Mouse (Mus musculus): ENCODE results near the gene Scrn1. TPM values are rescaled to one million over a fixed set of nuclear protein-coding genes. Genes with fewer than 3 reads are reported as not detected.

The Scrn1 gene
- polyA plus RNA-seq, 1 experiment from 2014 or later = 135 TPM

DNA sequence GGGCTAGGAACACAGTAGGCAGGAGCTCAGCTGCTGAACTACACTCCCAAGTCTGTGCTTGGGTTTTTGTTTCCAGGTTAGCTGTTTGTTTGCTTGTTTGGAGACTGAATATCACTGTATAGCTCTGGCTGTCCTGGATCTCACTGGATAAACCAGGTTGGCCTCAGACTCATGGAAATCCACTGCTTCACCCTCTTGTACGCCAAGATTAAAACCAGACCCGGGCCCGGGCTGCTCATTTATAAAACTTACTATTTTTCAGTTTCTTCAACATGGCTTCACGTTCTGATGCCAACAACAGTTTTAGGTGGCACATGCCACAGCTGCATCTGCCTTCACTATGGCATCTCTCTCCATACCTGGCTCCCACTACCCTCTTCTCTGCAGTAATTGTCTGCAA lies 2.7 kb downstream of the Scrn1 start:
- Histone ChIP-seq H3K27ac (replicated peaks) (0 out of 2 replicates have a peak overlapping the region, but pooled peaks have one; percentile 1), H3K4me3 (peak overlapping the region; percentile 64), H3K4me1 (peaks cover 58% of the 10 kb centered on the region), H3K27me3 (no peaks in the 10 kb centered on the region), H3K36me3 (no peaks in the 10 kb centered on the region), H3K9ac (replicated peaks) (peak overlapping the region; percentile 91), H3K4me2 (replicated peaks) (peak overlapping the region; percentile 69), H3K9me3 (no peaks in the 10 kb centered on the region)
- ATAC-seq (replicated peaks) = no peak
- 73% methylated on average over 4 of the region's 4 CpGs for WGBS

DNA sequence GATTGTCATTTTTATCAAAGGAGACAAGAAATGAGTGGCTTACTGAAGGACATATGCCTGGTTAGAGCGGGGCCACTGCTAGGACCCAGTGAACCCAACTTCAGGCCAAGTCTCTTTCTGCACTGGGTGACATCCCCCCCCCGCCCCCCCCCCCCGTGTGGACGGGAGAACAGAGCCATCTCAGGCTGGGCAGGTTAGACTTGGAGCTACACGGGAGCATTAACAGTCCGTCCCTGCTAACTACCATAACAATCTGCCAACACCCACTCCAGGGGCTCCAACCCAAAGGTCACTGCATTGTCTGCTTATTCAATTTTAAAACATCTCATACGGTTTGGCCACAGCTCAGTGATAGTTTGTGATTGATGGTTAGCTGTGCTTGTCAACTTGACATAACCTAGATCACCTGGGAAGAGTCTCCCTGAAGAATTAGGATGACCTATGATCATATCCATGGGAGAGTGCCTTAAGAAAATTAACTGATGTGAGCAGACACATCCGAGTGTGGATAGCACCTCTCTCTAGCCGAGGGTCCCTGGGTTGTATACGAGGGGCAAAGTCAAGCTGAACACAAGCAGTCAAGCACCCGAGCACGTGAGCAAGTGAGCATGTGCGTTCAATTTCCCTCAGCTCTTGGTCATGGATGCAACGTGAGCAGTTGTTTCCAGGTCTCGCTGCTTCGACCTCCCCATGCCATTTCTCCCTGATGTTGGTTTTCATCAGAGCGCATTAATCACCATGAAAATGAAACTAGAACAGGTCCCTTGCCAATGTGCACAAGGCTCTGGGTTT lies 4.1 kb downstream of the Scrn1 start:
- 73% methylated on average over 17 of the region's 17 CpGs for WGBS
- no peaks in the 10 kb centered on the region for H3K9me3 ChIP-seq
- H3K4me1 ChIP-seq = peaks cover 50% of the 10 kb centered on the region
- H3K27ac ChIP-seq (replicated peaks) = no peak overlapping the region
- no peak overlapping the region for H3K4me3 ChIP-seq
- ATAC-seq (replicated peaks) = no peak
- peak overlapping the region; percentile 22; the same call in 1 of the 2 replicates for H3K4me2 ChIP-seq (replicated peaks)
- H3K36me3 ChIP-seq = no peaks in the 10 kb centered on the region
- H3K27me3 ChIP-seq = no peaks in the 10 kb centered on the region
- no peak overlapping the region for H3K9ac ChIP-seq (replicated peaks)

DNA sequence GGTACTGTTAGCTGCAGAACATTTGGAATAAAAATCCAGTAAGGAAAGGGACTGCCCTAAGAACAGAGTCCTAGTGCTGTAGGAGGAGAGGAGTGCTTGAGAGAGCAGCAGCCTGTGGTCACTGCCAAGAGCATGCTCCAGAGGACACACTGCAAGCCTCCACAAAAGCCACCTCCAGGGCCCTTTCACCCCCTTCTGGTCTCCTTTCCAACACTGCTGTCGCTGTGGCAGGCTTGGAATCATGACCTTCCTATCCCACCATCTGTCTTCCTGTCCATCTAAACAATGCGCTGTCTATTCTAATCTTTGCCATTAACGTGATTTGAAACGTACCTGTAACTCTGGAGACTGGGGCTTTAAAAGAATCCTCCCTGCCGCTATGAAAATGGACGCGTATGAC lies 7.8 kb downstream of the Scrn1 start:
- H3K4me2 ChIP-seq (replicated peaks) = no peak overlapping the region
- H3K4me1 ChIP-seq = peaks cover 52% of the 10 kb centered on the region
- 64% methylated on average over 7 of the region's 7 CpGs for WGBS

DNA sequence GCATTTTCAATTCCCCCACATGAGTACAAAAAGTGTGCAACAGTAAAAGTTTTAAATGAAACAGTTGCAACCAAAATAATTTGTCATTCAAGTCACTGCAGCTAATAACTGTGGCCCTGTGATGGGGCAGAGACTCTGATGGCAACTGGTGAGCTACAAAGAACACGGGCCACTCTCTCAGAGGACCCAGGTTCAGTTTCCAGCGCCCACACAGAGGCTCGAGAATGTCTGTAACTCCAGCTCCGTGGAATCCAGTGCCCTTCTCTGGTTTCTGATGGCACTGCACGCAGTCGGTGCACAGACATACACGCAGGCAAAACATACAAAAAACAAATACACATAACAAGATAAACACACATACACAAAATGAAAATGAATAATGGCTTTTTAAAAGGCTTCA lies 8.6 kb downstream of the Scrn1 start:
- H3K9ac ChIP-seq (replicated peaks) = no peak overlapping the region
- H3K36me3 ChIP-seq = no peaks in the 10 kb centered on the region
- H3K27me3 ChIP-seq = no peaks in the 10 kb centered on the region
- WGBS = 94% methylated on average over 7 of the region's 7 CpGs
- H3K9me3 ChIP-seq = no peaks in the 10 kb centered on the region
- no peak overlapping the region for H3K4me2 ChIP-seq (replicated peaks)
- H3K4me1 ChIP-seq = peaks cover 55% of the 10 kb centered on the region
- no peak overlapping the region for H3K27ac ChIP-seq (replicated peaks)
- H3K4me3 ChIP-seq = no peak overlapping the region
- no peak for ATAC-seq (replicated peaks)

More for the DNA sequence above, 7.8 kb downstream of the Scrn1 start:
- H3K9ac ChIP-seq (replicated peaks) = no peak overlapping the region
- ATAC-seq (replicated peaks) = no peak
- H3K27me3 ChIP-seq = no peaks in the 10 kb centered on the region
- no peak overlapping the region for H3K27ac ChIP-seq (replicated peaks)
- no peak overlapping the region for H3K4me3 ChIP-seq
- H3K9me3 ChIP-seq = no peaks in the 10 kb centered on the region
- H3K36me3 ChIP-seq = no peaks in the 10 kb centered on the region

DNA sequence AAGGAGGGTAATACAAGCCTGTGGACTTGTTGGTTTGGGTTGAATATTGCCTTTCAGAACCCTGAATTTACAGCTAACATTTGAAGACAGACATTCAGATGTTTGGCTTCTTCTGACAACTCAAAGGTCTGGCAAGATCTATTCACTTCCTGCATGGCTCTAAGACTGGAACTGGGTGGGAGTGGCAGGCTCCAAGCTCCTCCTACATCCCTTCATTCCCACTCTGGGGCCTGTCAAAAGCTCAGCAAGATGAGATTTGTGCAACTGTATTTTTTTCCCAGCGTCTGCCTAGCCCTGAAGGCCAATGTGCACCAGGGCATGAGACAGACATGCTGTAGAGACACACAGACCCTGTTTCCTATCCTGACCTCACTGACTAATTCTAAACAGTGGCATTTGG lies 10.5 kb downstream of the Scrn1 start:
- no peak for ATAC-seq (replicated peaks)
- H3K4me2 ChIP-seq (replicated peaks) = no peak overlapping the region

DNA sequence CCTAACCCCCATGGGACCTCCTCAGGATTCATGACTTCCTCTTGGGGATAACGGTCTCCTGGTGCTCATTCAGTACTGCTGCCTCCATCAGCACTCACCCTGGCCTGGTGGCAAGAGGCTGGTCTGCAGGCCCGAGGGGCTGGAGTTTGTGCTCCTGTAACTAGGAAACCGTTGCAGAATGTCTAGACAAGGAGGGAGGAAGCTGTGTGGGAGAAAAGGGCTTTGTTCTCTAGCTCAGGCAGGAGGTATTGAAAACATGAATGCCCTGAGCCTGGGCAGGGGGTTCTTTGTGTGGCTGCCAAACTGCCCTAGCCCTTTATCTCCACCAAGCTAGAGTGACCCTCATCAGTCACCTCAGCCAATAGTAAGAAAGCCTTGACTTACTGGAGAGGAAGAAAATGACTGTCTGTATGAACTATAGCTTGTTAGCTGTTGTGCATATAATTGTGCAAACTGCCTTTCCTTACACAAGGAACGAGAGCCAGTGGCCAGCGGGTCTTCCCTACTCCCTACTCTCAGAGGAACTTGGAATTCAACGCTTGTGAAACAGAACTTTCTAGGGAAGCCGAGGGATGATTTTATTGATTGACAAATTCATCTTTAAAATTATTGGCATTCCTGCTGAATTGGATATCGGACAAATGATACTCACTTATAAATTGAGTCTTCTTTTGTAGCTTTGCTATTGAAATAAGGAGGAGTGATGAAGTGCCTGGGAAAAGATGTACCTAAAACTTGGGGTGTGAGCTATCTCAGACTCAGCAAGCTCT lies 11.8 kb downstream of the Scrn1 start:
- H3K27me3 ChIP-seq = no peaks in the 10 kb centered on the region
- H3K9me3 ChIP-seq = no peaks in the 10 kb centered on the region
- H3K4me1 ChIP-seq = peaks cover 71% of the 10 kb centered on the region
- H3K9ac ChIP-seq (replicated peaks) = no peak overlapping the region
- WGBS = 5% methylated on average over 8 of the region's 8 CpGs
- H3K27ac ChIP-seq (replicated peaks) = peak overlapping the region; percentile 80
- ATAC-seq (replicated peaks) = peak; percentile 75
- no peak overlapping the region for H3K4me2 ChIP-seq (replicated peaks)
- H3K4me3 ChIP-seq = no peak overlapping the region
- H3K36me3 ChIP-seq = no peaks in the 10 kb centered on the region

More for the DNA sequence above, 10.5 kb downstream of the Scrn1 start:
- Histone ChIP-seq H3K4me3 (no peak overlapping the region), H3K4me1 (peaks cover 63% of the 10 kb centered on the region), H3K27ac (replicated peaks) (peak overlapping the region; percentile 80), H3K36me3 (no peaks in the 10 kb centered on the region), H3K27me3 (no peaks in the 10 kb centered on the region), H3K9ac (replicated peaks) (no peak overlapping the region), H3K9me3 (no peaks in the 10 kb centered on the region)
- 30% methylated on average over 1 of the region's 1 CpGs for whole genome bisulfite sequencing

DNA sequence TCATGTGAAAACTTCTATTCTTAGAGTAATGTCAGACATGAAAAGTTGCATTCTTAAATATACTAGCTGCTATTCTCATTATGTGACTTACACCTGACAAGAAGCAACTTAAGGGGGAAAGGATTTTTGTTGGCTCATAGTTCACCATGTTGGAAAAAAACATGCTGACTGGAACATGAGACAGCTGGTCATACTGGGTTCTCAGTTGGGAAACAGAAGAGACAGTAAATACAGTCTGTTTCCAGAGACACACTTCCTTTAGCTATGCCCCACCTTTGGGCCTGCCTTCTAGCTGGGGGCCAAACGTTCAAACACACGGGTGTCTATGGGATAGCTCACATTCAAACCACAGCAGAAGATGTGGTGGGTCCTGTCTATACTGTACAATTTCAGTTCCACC lies 12.7 kb downstream of the Scrn1 start:
- ATAC-seq (replicated peaks) = no peak
- Histone ChIP-seq H3K9me3 (no peaks in the 10 kb centered on the region), H3K4me1 (peaks cover 78% of the 10 kb centered on the region), H3K4me2 (replicated peaks) (no peak overlapping the region), H3K36me3 (no peaks in the 10 kb centered on the region), H3K4me3 (no peak overlapping the region), H3K9ac (replicated peaks) (no peak overlapping the region), H3K27me3 (no peaks in the 10 kb centered on the region), H3K27ac (replicated peaks) (peak overlapping the region; percentile 80)
- WGBS = 12% methylated on average over 2 of the region's 2 CpGs

DNA sequence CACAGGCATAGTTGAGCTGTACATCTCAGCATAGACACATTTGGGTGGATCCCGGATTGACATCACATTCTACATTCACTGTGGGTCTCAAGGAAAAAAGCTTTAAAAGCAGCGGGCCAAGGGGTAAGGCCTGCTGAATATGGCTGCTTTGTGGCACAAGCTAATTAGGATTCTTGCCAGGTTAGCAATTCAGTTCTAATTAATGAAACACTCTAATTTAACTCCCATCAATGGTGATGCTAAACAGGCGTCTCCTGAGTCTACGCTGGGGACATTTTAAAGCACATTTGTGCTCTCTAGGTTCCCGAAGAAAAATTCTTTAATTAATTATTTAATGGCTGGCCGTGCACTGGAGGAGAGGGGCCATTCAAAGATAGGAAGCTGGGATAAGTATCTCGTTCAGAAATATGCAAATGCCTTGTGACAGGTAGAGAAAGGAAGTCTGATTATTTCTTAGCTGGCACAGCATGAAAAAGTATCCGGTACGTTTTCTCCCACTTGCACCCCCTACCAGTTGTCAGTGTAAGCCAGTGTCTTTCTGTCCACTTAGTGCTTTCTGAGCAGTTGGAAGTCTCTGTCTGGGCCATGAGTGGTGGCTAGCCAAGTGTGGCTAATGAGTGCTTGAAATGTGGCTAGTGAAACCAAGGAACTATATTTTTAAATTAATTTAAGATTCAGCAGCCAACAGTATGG lies 13.4 kb downstream of the Scrn1 start:
- peak overlapping the region; percentile 80 for H3K27ac ChIP-seq (replicated peaks)
- no peaks in the 10 kb centered on the region for H3K36me3 ChIP-seq
- ATAC-seq (replicated peaks) = peak; percentile 86
- no peak overlapping the region for H3K9ac ChIP-seq (replicated peaks)
- H3K4me3 ChIP-seq = no peak overlapping the region
- no peaks in the 10 kb centered on the region for H3K9me3 ChIP-seq
- H3K4me2 ChIP-seq (replicated peaks) = no peak overlapping the region
- WGBS = 6% methylated on average over 9 of the region's 9 CpGs
- no peaks in the 10 kb centered on the region for H3K27me3 ChIP-seq
- H3K4me1 ChIP-seq = peaks cover 80% of the 10 kb centered on the region

DNA sequence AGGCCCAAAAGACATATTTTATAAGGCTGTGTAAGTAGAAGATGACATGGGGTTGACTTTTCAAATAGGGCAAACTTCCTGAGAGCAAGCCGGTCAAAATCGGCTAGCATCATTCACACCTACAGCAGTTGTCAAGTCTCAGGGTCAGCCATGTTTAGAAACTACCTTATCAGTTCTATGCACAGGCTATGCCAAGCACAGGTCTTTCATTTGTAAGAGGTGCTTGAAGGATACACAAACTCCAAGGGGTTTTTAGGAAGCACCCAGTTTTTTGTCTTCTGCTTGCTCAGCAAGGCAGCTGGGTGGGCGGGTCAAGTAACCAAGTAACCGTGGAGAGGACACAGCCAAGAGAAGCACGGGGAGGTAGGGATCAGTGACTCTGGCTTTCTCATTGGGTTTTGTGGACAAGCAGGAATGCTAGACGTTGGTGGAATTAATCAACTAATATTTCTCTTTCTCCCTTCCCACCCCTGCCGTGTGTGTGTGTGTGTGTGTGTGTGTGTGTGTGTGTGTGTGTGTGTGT lies 15.4 kb downstream of the Scrn1 start:
- Histone ChIP-seq H3K36me3 (no peaks in the 10 kb centered on the region), H3K27me3 (no peaks in the 10 kb centered on the region), H3K9me3 (no peaks in the 10 kb centered on the region), H3K4me3 (no peak overlapping the region), H3K27ac (replicated peaks) (peak overlapping the region; percentile 80; the same call in 1 of the 2 replicates), H3K4me1 (peaks cover 78% of the 10 kb centered on the region), H3K4me2 (replicated peaks) (no peak overlapping the region), H3K9ac (replicated peaks) (no peak overlapping the region)
- no peak for ATAC-seq (replicated peaks)
- 55% methylated on average over 6 of the region's 7 CpGs for WGBS

DNA sequence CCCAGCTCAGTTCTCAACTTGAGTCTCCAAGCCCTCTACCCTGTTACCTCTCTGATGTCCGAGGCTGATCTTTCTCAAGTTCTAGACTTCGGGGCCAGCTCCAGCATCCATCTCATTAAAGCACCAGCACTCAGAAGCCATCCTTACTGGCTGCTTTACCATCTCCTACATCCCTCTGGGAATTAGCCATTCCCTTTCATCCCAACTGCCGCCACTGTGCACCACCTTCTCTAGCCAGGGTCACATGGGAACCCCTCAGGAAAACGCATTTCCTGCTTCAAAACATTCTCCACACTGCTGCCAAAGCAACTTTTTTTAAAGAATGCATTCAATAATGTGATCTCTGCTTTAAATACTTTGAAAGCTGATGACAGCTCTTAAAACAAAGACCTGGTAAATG lies 17.0 kb downstream of the Scrn1 start:
- Histone ChIP-seq H3K9ac (replicated peaks) (no peak overlapping the region), H3K27ac (replicated peaks) (no peak overlapping the region; the same call in 1 of the 2 replicates), H3K4me3 (no peak overlapping the region), H3K9me3 (no peaks in the 10 kb centered on the region), H3K36me3 (peaks cover 4% of the 10 kb centered on the region; the same call in 1 of the 2 replicates), H3K4me2 (replicated peaks) (no peak overlapping the region), H3K27me3 (no peaks in the 10 kb centered on the region), H3K4me1 (peaks cover 62% of the 10 kb centered on the region)
- 48% methylated on average over 4 of the region's 4 CpGs for WGBS
- ATAC-seq (replicated peaks) = no peak

DNA sequence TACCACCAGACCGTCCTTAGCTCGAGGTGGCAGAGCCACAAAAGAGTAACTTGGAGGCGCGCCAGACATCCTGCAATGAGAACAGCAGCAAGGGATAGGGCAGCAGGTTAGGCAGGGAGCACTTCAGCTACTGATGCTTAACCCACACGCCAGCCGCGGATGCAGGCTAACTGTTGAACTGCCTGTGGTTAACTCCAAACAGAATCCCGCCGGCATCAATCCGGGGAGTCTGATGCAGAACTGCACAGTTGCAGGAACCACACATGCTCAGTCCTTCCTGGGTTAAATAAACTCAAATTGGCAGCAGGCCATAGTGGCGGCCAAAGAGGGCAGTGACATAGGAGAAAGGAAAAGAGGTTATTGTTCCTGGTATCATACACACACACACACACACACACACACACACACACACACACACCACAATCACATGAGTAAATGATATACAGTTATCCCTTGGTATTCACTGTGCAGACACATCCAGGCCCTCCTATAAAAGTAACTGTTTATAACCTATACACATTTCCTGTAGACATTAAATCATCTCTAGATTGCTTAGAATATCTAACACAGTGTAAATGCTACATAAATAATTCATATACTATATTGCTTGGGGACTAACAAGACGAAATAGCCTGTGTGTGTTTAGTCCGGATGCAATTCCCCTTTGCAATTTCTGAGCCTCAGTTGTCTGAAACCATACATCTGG lies 17.8 kb downstream of the Scrn1 start:
- WGBS = 34% methylated on average over 13 of the region's 13 CpGs
- H3K27ac ChIP-seq (replicated peaks) = peak overlapping the region; percentile 40
- H3K9ac ChIP-seq (replicated peaks) = no peak overlapping the region
- no peak overlapping the region for H3K4me2 ChIP-seq (replicated peaks)
- H3K4me1 ChIP-seq = peaks cover 54% of the 10 kb centered on the region
- H3K9me3 ChIP-seq = no peaks in the 10 kb centered on the region
- peaks cover 10% of the 10 kb centered on the region for H3K36me3 ChIP-seq
- no peak; the same call in 1 of the 2 replicates for ATAC-seq (replicated peaks)
- no peaks in the 10 kb centered on the region for H3K27me3 ChIP-seq
- H3K4me3 ChIP-seq = no peak overlapping the region
